Mouse (Mus musculus) hindbrain, embryonic 16.5 days (tissue): Measurements from ENCODE around the gene Chrnb2. TPM values are rescaled to one million over a fixed set of nuclear protein-coding genes. Genes with fewer than 3 reads are reported as not detected.
A peak's percentile ranks its signal among the peaks of the same experiment; 100 is the strongest.

Experiments
- ATAC-seq: fragments of 200-750 bp; cut with Nextera tagmentation; 2 replicates; pipeline ENCODE4 v1.8.0; 2017; ENCODE audit warnings: moderate TSS enrichment, moderate library complexity
- H3K27ac ChIP-seq: fragments of 300-500 bp; sonication (generic); 2 replicates; pipeline ENCODE4 v1.5.1; 2014; ENCODE audit warnings: low read depth, mild to moderate bottlenecking, control low read depth, low read length, moderate library complexity
- H3K27me3 ChIP-seq: fragments of 300-500 bp; sonication (generic); replicated peaks from 2 replicates; pipeline ENCODE4 v1.6.1; 2014; ENCODE audit warnings: low read length; ENCODE audit not compliant: control insufficient read depth, insufficient read depth
- H3K36me3 ChIP-seq: fragments of 300-500 bp; sonication (generic); 2 replicates; pipeline ENCODE4 v1.6.1; 2014; ENCODE audit warnings: mild to moderate bottlenecking, low read length, moderate library complexity, mixed read lengths; ENCODE audit not compliant: control insufficient read depth, insufficient read depth
- H3K4me1 ChIP-seq: fragments of 300-500 bp; sonication (generic); 2 replicates; pipeline ENCODE4 v1.6.1; 2014; ENCODE audit warnings: low read depth, low read length; ENCODE audit not compliant: control insufficient read depth, insufficient read depth
- H3K4me2 ChIP-seq: fragments of 300-500 bp; sonication (generic); 2 replicates; pipeline ENCODE4 v1.6.1; 2014; ENCODE audit warnings: mild to moderate bottlenecking, low read length, control low read depth, moderate library complexity
- H3K4me3 ChIP-seq: fragments of 300-500 bp; sonication (generic); 2 replicates; pipeline ENCODE4 v1.5.1; 2014; ENCODE audit warnings: mild to moderate bottlenecking, low read length, control low read depth, moderate library complexity
- H3K9ac ChIP-seq: fragments of 300-500 bp; sonication (generic); 2 replicates; pipeline ENCODE4 v1.6.1; 2014; ENCODE audit warnings: low read depth, mild to moderate bottlenecking, control low read depth, low read length, moderate library complexity
- H3K9me3 ChIP-seq: fragments of 300-500 bp; sonication (generic); 2 replicates; pipeline ENCODE4 v1.6.1; 2014; ENCODE audit warnings: mild to moderate bottlenecking, low read length, moderate library complexity; ENCODE audit not compliant: control insufficient read depth
- WGBS: fragments of 180-500 bp; shearing (Covaris S2); extraction: QIAGEN DNeasy Blood & Tissue Kit; methylation state at CpG from one replicate; pipeline ENCODE4 v1.1.7; 2014; 5-methylcytosine and 5-hydroxymethylcytosine counted together
- polyA plus RNA-seq: library from polyadenylated mRNA; unstranded; fragments of >200 nt; fragmentation: Nextera tagmentation; extraction: Ambion mirVana; gene quantifications from 2 replicates; pipeline ENCODE4 v1.2.1, GENCODE M21; 2015

The Chrnb2 gene
- 23.5 and 27.7 TPM in 2 replicates for polyA plus RNA-seq

DNA sequence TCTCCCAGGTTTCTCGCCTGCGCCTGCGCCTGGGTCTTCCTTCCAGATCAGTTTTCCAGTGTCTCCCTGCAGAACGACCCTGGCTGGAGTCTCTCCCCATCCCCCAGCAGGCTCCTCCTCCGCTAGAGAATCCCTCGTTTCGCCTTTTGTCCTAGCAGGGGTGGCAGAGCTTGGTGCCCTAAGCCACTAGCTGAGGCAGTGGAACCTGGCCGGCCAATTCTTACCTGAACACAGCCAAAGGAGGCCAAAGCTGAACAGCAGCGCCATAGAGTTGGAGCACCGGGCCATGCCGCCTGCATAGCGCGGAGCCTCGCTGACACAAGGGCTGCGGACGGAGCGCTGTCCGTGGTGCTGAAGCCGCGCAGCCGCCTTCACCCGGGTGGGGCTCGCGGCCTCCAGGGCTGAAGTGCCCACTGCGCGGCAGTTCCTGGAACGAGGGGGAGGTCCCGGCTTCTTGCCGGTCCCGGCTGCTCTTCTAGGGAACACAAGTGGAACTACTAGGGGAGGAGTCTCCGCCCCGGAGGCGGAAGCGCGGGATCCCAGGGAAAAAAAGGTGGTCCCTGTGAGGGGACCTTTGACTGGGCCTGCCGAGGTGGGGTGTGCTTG lies at the start of gene Chrnb2:
TSS of gene Chrnb2 (minus strand) at position 514 of the 606 bp plus-strand sequence.
- Histone ChIP-seq H3K4me3 (peak within 1 kb of the TSS; percentile 54), H3K9me3 (no peaks in the 10 kb centered on the region), H3K36me3 (peaks cover 8% of the 10 kb centered on the region; the same call in 1 of the 2 replicates), H3K4me2 (peak within 1 kb of the TSS; percentile 79), H3K27ac (peak within 1 kb of the TSS; percentile 69), H3K4me1 (peaks cover 32% of the 10 kb centered on the region), H3K27me3 (no peaks in the 10 kb centered on the region), H3K9ac (peak within 1 kb of the TSS; percentile 62)
- ATAC-seq = peak; percentile 81
- WGBS = under 1% methylated on average over 36 of the region's 36 CpGs

DNA sequence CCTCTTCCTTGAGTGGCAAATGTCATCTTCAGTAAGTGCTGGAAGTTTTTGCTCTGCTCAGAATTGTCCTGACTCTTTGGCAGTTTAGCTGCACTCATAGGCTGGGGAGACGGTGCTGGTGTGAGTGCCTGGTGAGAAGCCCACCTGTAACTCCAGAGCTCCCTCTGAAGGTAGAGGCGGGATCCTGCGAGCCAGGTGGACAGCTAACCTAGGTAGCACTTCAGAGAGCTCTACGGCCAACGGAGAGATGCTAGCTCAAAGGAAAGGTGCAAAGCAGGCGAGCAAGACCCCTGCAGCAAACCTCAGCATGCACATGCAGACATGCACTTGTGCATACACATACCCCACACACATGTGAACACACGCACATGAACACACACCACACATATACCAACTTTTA lies 49.6 kb upstream of the Chrnb2 start:
- H3K9me3 ChIP-seq = 0 out of 2 replicates have a peak, but pooled peaks cover 3% of the 10 kb centered on the region
- no peak for ATAC-seq
- H3K4me3 ChIP-seq = no peak overlapping the region
- no peak overlapping the region for H3K9ac ChIP-seq
- no peak overlapping the region for H3K4me2 ChIP-seq
- H3K27me3 ChIP-seq = no peaks in the 10 kb centered on the region
- H3K36me3 ChIP-seq = no peaks in the 10 kb centered on the region
- H3K27ac ChIP-seq = no peak overlapping the region
- 76% methylated on average over 7 of the region's 7 CpGs for WGBS
- no peaks in the 10 kb centered on the region for H3K4me1 ChIP-seq

DNA sequence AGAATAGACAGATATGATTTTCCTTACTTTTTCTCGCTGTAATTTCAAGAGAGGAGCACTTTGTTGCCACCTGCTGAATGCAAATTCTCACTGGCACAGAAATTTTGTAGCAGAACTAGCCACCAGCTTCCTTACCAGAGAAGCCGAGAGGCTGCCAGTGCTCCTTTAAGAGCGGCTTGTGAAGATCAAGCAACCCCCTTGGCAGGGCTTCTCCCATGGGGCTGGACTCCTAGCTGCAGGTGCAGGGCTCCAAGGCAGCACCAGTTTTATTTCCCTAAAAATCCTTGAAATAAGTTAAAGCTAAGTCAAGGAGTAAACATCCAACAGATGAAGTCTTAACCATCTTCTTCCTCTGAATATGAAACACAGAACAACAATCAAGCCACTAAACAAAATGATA lies 47.7 kb upstream of the Chrnb2 start:
- no peak for ATAC-seq
- Histone ChIP-seq H3K4me3 (no peak overlapping the region), H3K27me3 (no peaks in the 10 kb centered on the region), H3K27ac (no peak overlapping the region), H3K4me1 (no peaks in the 10 kb centered on the region), H3K9ac (no peak overlapping the region), H3K4me2 (no peak overlapping the region), H3K9me3 (0 out of 2 replicates have a peak, but pooled peaks cover 3% of the 10 kb centered on the region), H3K36me3 (no peaks in the 10 kb centered on the region)
- 76% methylated on average over 3 of the region's 3 CpGs for WGBS

DNA sequence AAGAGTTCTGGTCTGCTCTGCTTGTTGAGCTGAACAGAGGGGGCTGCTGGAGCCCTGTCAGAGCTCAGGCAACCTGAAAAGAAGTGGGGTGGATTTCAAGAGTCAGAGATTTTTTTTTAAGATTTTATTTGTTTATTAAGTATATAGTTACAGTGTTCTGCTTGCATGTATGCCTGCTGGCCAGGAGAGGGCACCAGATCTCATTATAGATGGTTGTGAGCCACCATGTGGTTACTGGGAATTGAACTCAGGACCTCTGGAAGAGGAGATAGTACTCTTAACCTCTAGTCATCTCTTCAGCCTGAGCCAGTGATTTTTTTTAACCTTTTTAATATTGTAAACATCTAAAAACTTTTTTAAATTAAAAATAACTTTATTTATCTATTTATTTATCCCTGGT lies 46.4 kb upstream of the Chrnb2 start:
- H3K4me3 ChIP-seq = no peak overlapping the region
- no peaks in the 10 kb centered on the region for H3K4me1 ChIP-seq
- H3K9ac ChIP-seq = no peak overlapping the region
- H3K9me3 ChIP-seq = 0 out of 2 replicates have a peak, but pooled peaks cover 6% of the 10 kb centered on the region
- H3K4me2 ChIP-seq = no peak overlapping the region
- H3K36me3 ChIP-seq = no peaks in the 10 kb centered on the region
- no peak for ATAC-seq
- no peaks in the 10 kb centered on the region for H3K27me3 ChIP-seq
- H3K27ac ChIP-seq = no peak overlapping the region

DNA sequence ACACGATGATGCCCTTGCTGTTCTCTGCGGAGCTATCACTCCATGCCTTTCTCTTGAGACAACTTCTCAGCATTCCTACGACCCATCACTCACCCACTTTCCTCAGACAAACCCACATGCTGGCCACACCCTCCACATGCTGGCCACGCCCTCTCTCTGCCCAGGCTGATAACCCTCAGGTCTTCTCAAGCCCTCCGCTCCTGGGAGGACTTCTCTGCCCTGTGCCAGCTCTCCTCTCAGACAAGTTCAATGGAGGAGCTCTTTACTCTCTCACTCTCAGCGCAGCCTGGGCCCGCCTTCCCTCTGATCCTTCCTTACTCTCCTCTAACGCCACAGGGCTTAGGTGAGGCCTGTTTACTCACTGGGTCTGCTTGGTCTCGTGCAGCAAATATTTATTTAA lies 44.2 kb upstream of the Chrnb2 start:
- Histone ChIP-seq H3K4me1 (no peaks in the 10 kb centered on the region), H3K4me2 (no peak overlapping the region), H3K4me3 (no peak overlapping the region), H3K27ac (no peak overlapping the region), H3K36me3 (no peaks in the 10 kb centered on the region), H3K9ac (no peak overlapping the region), H3K27me3 (no peaks in the 10 kb centered on the region), H3K9me3 (0 out of 2 replicates have a peak, but pooled peaks cover 6% of the 10 kb centered on the region)
- ATAC-seq = no peak
- WGBS = 57% methylated on average over 9 of the region's 9 CpGs

DNA sequence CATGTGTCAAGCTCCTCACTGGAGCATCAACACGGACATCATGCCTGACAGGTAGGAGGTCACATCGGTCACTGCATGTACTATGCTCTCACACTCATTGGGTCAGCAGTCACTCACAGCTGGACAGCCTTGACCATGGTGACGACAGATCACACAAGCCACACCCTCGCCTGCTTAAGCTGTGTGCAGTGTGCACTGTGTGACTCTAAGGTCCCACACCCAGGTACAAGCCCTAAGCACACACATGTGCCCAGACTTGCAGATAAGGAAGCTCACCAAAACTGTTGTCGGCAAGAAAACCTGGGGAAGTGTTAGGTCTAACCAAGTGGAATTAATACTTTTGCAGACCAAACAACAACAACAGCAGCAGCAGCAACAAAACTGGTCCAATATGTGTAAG lies 43.4 kb upstream of the Chrnb2 start:
- ATAC-seq = no peak

DNA sequence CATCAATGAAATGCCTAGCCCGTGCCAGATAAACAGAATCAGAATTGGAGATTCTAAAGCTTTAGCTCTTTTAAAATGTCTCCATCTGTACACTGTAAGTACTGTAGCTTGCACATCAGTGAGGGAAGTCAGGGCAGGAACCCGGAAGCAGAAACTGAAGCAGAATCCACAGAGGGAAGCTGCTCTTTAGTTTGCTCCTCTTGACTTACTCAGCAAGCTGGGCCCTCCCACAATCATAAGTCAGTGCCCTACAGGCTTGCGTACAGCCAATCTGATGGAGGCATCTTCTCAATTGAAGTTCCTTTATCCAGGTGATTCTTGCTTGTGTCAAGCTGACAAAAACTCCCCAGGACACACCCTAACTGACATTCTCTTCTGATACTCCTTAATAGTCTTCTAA lies 42.7 kb upstream of the Chrnb2 start:
- 95% methylated on average over 3 of the region's 3 CpGs for WGBS
- Histone ChIP-seq H3K4me2 (no peak overlapping the region), H3K4me1 (no peaks in the 10 kb centered on the region), H3K27ac (no peak overlapping the region), H3K36me3 (no peaks in the 10 kb centered on the region), H3K4me3 (no peak overlapping the region), H3K9me3 (0 out of 2 replicates have a peak, but pooled peaks cover 6% of the 10 kb centered on the region), H3K27me3 (no peaks in the 10 kb centered on the region), H3K9ac (no peak overlapping the region)
- no peak for ATAC-seq

More for the DNA sequence above, 43.4 kb upstream of the Chrnb2 start:
- no peak overlapping the region for H3K4me3 ChIP-seq
- H3K36me3 ChIP-seq = no peaks in the 10 kb centered on the region
- no peak overlapping the region for H3K9ac ChIP-seq
- no peaks in the 10 kb centered on the region for H3K4me1 ChIP-seq
- H3K27ac ChIP-seq = no peak overlapping the region
- H3K27me3 ChIP-seq = no peaks in the 10 kb centered on the region
- 92% methylated on average over 5 of the region's 5 CpGs for WGBS
- 0 out of 2 replicates have a peak, but pooled peaks cover 6% of the 10 kb centered on the region for H3K9me3 ChIP-seq
- no peak overlapping the region for H3K4me2 ChIP-seq

DNA sequence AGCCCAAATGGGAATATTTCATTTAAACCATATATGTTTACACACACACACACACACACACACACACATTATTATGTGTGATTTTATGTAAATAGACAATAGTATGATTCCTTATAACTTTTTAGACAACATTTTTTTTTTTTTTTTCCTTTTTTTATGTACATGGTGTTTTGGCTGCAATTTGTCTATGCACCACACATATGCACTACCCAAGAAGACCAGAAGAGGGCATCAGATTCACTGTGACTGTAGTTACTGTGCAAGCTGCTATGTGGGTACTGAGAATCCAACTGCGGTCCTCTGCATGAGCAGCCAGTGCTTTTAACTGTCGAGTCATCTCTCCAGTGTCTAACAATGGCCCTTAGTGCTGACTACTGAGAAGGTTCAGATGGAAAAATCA lies 42.3 kb upstream of the Chrnb2 start:
- Histone ChIP-seq H3K27ac (no peak overlapping the region), H3K4me3 (no peak overlapping the region), H3K36me3 (no peaks in the 10 kb centered on the region), H3K4me2 (no peak overlapping the region), H3K4me1 (no peaks in the 10 kb centered on the region), H3K9me3 (0 out of 2 replicates have a peak, but pooled peaks cover 6% of the 10 kb centered on the region), H3K27me3 (no peaks in the 10 kb centered on the region), H3K9ac (no peak overlapping the region)
- ATAC-seq = no peak
- WGBS = 85% methylated on average over 2 of the region's 2 CpGs

DNA sequence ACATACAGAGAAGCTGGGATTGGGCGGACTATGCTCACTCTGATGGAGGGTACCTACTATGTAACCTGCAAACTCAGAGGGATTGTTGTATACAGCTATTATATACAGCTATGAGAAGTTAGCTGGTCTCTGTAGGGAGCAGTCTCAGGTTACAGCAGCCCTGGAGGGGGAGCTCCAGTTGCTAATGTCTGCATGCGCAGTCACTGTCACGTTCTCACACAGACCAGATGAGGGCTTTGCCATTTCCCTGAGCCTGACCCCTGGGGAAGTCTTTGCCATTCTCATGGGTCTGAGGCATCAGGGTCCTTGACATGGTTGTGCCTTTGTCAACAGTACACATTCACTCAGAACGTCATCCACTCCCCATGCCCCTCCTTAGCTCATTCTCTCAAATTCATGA lies 40.7 kb upstream of the Chrnb2 start:
- Histone ChIP-seq H3K4me2 (no peak overlapping the region), H3K27ac (no peak overlapping the region), H3K27me3 (no peaks in the 10 kb centered on the region), H3K36me3 (no peaks in the 10 kb centered on the region), H3K9me3 (0 out of 2 replicates have a peak, but pooled peaks cover 6% of the 10 kb centered on the region), H3K4me3 (no peak overlapping the region), H3K4me1 (no peaks in the 10 kb centered on the region), H3K9ac (no peak overlapping the region)
- WGBS = 77% methylated on average over 4 of the region's 4 CpGs
- ATAC-seq = no peak
